Mouse (Mus musculus) brain, embryonic 14.5 days (tissue): ENCODE measurements around the gene Aldh18a1.

ENCODE experiments used
- CTCF ChIP-seq: fragments of 200-500 bp; IDR thresholded peaks from 2 replicates; pipeline ENCODE4 v1.5.1; 2012; ENCODE audit warnings: inconsistent platforms, mild to moderate bottlenecking, moderate library complexity, borderline replicate concordance; ENCODE audit not compliant: insufficient read depth, insufficient read length; ENCODE audit errors: extremely low read depth
- POLR2A ChIP-seq: fragments of 200-500 bp; IDR thresholded peaks from 2 replicates; pipeline ENCODE4 v1.6.1; 2012; ENCODE audit warnings: mild to moderate bottlenecking, inconsistent platforms, borderline replicate concordance; ENCODE audit not compliant: poor library complexity, insufficient read depth, insufficient read length, severe bottlenecking; ENCODE audit errors: extremely low read depth

DNA sequence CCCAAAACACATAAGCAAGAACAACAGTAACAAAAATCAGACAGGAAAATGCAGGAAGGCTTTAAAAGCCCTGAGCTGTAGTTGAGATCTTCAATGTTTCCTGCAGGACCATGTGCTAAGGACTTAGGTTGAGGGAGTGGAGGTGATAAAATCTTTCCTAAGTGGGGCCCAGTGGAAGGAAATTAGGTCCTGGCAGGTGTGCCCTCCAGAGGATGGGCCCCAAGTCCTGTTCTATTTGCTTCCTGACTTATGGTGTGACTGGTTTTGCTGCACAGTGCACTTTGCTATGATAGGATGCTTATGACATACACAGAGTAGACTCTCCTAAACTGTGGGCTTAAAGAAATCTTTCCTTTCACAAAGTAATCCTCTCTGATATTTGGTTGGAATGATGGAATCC is 60.0 kb downstream of the Aldh18a1 start:
- TF ChIP-seq CTCF (no peak), POLR2A (no peak)
